Mouse (Mus musculus): ENCODE measurements at regions not wholly inside any gene's neighbourhood (a gene's known extent, or its start where the extent isn't known, plus 50 kb on each side); places are given as distances from the start of the nearest gene placed in this dataset.

DNA sequence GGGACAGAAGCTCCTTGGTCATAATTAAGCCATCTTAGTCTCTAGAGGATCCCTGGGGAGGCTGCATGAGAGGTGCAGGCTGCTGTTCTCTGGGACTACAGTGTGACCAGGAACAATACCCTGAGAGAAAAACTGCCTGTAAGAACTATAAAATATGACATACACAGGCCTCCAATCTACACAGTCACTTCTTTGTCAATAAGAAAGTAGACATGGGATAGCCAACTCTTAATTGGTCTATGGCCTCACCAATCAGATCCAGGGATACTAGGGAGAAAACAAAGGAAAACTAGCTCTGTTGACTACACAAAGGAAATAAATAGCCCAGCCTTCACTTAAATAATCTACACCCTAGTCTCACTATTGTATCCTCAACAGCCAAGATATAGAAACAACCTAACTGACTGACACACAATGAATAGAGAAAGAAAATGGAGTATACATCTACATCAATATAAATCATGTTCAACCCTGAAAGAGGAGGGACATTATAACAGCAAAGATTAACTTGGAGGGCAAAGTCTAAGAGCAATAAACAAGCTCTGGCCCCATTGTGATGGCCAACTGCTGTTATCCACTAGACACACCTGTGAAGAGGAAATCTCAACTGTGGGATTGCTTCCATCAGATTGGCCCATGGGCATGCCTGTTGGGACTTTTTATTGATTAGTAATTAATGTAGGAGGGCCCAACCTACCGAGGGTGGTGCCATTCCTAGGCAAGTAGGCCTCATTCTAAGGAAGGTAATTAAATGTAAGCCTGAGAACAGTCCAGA, 166.6 kb upstream of the Mgmt start:
- Histone ChIP-seq H3K4me2 (ENCODE audit: low read depth) (no peak overlapping the region), H3K79me2 (ENCODE audit: control insufficient read depth, insufficient read depth) (no peaks in the 10 kb centered on the region), H3K36me3 (ENCODE audit: control insufficient read depth, insufficient read depth) (no peaks in the 10 kb centered on the region), H3ac (ENCODE audit: control insufficient read depth, insufficient read length) (no peak overlapping the region), H3K4me3 (no peak overlapping the region), H3K27me3 (ENCODE audit: control insufficient read depth, insufficient read depth, insufficient read length) (no peaks in the 10 kb centered on the region)
- TF ChIP-seq SRF (IDR thresholded peaks at IDR 0.05; ENCODE audit: control insufficient read depth, insufficient read length, low read depth), result no peak
- TF ChIP-seq REST (IDR thresholded peaks at IDR 0.05; ENCODE audit: insufficient read depth, insufficient read length), result no peak
- TF ChIP-seq MYOG (IDR thresholded peaks at IDR 0.05; ENCODE audit: control insufficient read depth in 1 of 3, insufficient read depth in 1 of 3, insufficient read length in 2 of 3, low read depth in 2 of 3), result no peak
- TF ChIP-seq MYOD1 (IDR thresholded peaks at IDR 0.05; ENCODE audit: control insufficient read depth in 1 of 3, insufficient read length in 2 of 3, low read depth in 2 of 3), result no peak
- no peak for TF ChIP-seq USF1 (IDR thresholded peaks at IDR 0.05; ENCODE audit: low read depth)
- TF ChIP-seq TCF12 (IDR thresholded peaks at IDR 0.05; ENCODE audit: insufficient read depth, poor library complexity, severe bottlenecking), result no peak
- no peak for TF ChIP-seq POLR2AphosphoS2 (IDR thresholded peaks at IDR 0.05; ENCODE audit: insufficient read length, low read depth)
- TF ChIP-seq TCF3 (IDR thresholded peaks at IDR 0.05; ENCODE audit: insufficient read length, low read depth), result no peak
- no peak for TF ChIP-seq CEBPB (IDR thresholded peaks at IDR 0.05; ENCODE audit: insufficient read depth, poor library complexity, severe bottlenecking)
- no peak for TF ChIP-seq POLR2A (IDR thresholded peaks at IDR 0.05; ENCODE audit: insufficient read length, low read depth)
- no peak for TF ChIP-seq E2F4 (IDR thresholded peaks at IDR 0.05; ENCODE audit: insufficient read depth)
- no peak for TF ChIP-seq MAX (IDR thresholded peaks at IDR 0.05; ENCODE audit: low read depth)

DNA sequence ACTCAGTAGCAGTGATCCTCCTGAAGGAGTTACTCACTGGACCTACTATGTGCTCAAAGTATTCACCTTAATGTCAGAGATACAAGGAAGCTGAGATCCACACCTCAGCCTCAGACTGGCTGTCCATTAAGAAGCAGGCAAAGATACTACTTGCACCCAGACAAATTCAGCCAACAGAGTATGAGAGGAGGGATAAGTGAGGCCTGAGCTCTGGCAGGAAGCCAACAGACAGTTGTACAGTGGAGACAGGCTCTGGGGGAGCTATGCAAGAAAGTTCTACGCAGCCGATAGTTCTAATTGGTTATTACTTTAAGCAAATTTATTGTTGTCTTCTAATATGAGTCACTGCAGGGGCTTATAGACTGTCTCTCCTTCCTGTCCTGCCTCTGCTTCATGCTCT, 152.2 kb upstream of the Mgmt start:
- no peaks in the 10 kb centered on the region for H3K79me2 ChIP-seq (ENCODE audit: control insufficient read depth, insufficient read depth)
- H3K27me3 ChIP-seq (ENCODE audit: control insufficient read depth, insufficient read depth, insufficient read length), result no peaks in the 10 kb centered on the region
- no peaks in the 10 kb centered on the region for H3K36me3 ChIP-seq (ENCODE audit: control insufficient read depth, insufficient read depth)
- H3K4me3 ChIP-seq, result no peak overlapping the region
- no peak overlapping the region for H3K4me2 ChIP-seq (ENCODE audit: low read depth)
- no peak for TF ChIP-seq CEBPB (IDR thresholded peaks at IDR 0.05; ENCODE audit: insufficient read depth, poor library complexity, severe bottlenecking)
- no peak for TF ChIP-seq REST (IDR thresholded peaks at IDR 0.05; ENCODE audit: insufficient read depth, insufficient read length)
- TF ChIP-seq POLR2AphosphoS2 (IDR thresholded peaks at IDR 0.05; ENCODE audit: insufficient read length, low read depth), result no peak
- no peak for TF ChIP-seq USF1 (IDR thresholded peaks at IDR 0.05; ENCODE audit: low read depth)
- TF ChIP-seq E2F4 (IDR thresholded peaks at IDR 0.05; ENCODE audit: insufficient read depth), result no peak
- TF ChIP-seq MYOG (IDR thresholded peaks at IDR 0.05; ENCODE audit: control insufficient read depth in 1 of 3, insufficient read depth in 1 of 3, insufficient read length in 2 of 3, low read depth in 2 of 3), result no peak
- TF ChIP-seq SRF (IDR thresholded peaks at IDR 0.05; ENCODE audit: control insufficient read depth, insufficient read length, low read depth), result no peak
- no peak for TF ChIP-seq TCF3 (IDR thresholded peaks at IDR 0.05; ENCODE audit: insufficient read length, low read depth)
- no peak for TF ChIP-seq POLR2A (IDR thresholded peaks at IDR 0.05; ENCODE audit: insufficient read length, low read depth)
- no peak for TF ChIP-seq TCF12 (IDR thresholded peaks at IDR 0.05; ENCODE audit: insufficient read depth, poor library complexity, severe bottlenecking)
- no peak for TF ChIP-seq MAX (IDR thresholded peaks at IDR 0.05; ENCODE audit: low read depth)
- no peak for TF ChIP-seq MYOD1 (IDR thresholded peaks at IDR 0.05; ENCODE audit: control insufficient read depth in 1 of 3, insufficient read length in 2 of 3, low read depth in 2 of 3)
- no peak overlapping the region for H3ac ChIP-seq (ENCODE audit: control insufficient read depth, insufficient read length)

DNA sequence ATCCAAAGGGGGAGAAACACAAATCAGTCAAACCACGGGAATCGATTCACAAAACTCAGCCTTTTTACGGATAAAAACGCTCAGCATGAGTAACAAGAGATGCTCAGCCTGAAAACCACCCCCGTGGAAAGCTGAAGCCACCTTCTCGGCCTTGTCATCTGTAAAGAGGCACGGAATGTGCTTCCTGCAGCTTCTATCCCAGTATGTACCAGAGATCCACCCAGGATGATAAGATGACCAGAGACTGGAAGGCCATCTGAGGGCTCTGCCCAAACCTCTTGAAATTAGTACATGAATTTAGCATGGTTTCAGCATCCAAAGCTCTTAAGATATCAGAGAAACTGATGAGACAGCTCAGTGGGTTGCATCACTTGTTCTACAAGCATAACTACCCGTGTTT, 149.0 kb upstream of the Mgmt start:
- no peak for TF ChIP-seq CEBPB (IDR thresholded peaks at IDR 0.05; ENCODE audit: insufficient read depth, poor library complexity, severe bottlenecking)
- no peak for TF ChIP-seq MYOG (IDR thresholded peaks at IDR 0.05; ENCODE audit: control insufficient read depth in 1 of 3, insufficient read depth in 1 of 3, insufficient read length in 2 of 3, low read depth in 2 of 3)
- TF ChIP-seq POLR2AphosphoS2 (IDR thresholded peaks at IDR 0.05; ENCODE audit: insufficient read length, low read depth), result no peak
- no peak for TF ChIP-seq TCF3 (IDR thresholded peaks at IDR 0.05; ENCODE audit: insufficient read length, low read depth)
- no peak for TF ChIP-seq MYOD1 (IDR thresholded peaks at IDR 0.05; ENCODE audit: control insufficient read depth in 1 of 3, insufficient read length in 2 of 3, low read depth in 2 of 3)
- Histone ChIP-seq H3K4me2 (ENCODE audit: low read depth) (no peak overlapping the region), H3K27me3 (ENCODE audit: control insufficient read depth, insufficient read depth, insufficient read length) (no peaks in the 10 kb centered on the region), H3K36me3 (ENCODE audit: control insufficient read depth, insufficient read depth) (no peaks in the 10 kb centered on the region), H3ac (ENCODE audit: control insufficient read depth, insufficient read length) (no peak overlapping the region), H3K4me3 (no peak overlapping the region), H3K79me2 (ENCODE audit: control insufficient read depth, insufficient read depth) (no peaks in the 10 kb centered on the region)

DNA sequence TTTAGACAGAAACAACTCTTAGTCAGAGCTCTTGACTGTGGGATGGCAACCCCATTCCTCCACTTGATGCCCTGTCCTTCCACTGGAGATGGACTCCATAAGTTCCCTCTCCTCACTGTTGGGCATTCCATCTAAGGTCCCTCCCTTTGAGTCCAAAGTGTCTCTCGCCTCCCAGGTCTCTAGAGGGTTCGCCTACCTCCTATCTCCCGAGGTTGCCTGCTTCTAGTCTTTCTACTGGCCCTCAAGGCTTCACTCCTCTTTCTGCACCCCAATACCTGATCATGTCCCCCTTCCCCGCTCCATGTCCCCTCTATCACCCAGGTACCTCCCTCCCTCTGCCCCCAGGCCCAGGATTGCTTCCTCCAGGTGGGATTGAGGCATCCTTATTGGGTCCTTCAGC, 142.9 kb upstream of the Mgmt start:
- Histone ChIP-seq H3K79me2 (ENCODE audit: control insufficient read depth, insufficient read depth) (no peaks in the 10 kb centered on the region), H3K27me3 (ENCODE audit: control insufficient read depth, insufficient read depth, insufficient read length) (no peaks in the 10 kb centered on the region), H3K4me3 (no peak overlapping the region), H3K36me3 (ENCODE audit: control insufficient read depth, insufficient read depth) (no peaks in the 10 kb centered on the region), H3ac (ENCODE audit: control insufficient read depth, insufficient read length) (no peak overlapping the region), H3K4me2 (ENCODE audit: low read depth) (no peak overlapping the region)
- no peak for TF ChIP-seq USF1 (IDR thresholded peaks at IDR 0.05; ENCODE audit: low read depth)
- TF ChIP-seq TCF3 (IDR thresholded peaks at IDR 0.05; ENCODE audit: insufficient read length, low read depth), result no peak
- no peak for TF ChIP-seq E2F4 (IDR thresholded peaks at IDR 0.05; ENCODE audit: insufficient read depth)
- no peak for TF ChIP-seq POLR2AphosphoS2 (IDR thresholded peaks at IDR 0.05; ENCODE audit: insufficient read length, low read depth)
- TF ChIP-seq TCF12 (IDR thresholded peaks at IDR 0.05; ENCODE audit: insufficient read depth, poor library complexity, severe bottlenecking), result no peak
- no peak for TF ChIP-seq REST (IDR thresholded peaks at IDR 0.05; ENCODE audit: insufficient read depth, insufficient read length)
- no peak for TF ChIP-seq POLR2A (IDR thresholded peaks at IDR 0.05; ENCODE audit: insufficient read length, low read depth)
- no peak for TF ChIP-seq MYOG (IDR thresholded peaks at IDR 0.05; ENCODE audit: control insufficient read depth in 1 of 3, insufficient read depth in 1 of 3, insufficient read length in 2 of 3, low read depth in 2 of 3)
- TF ChIP-seq CEBPB (IDR thresholded peaks at IDR 0.05; ENCODE audit: insufficient read depth, poor library complexity, severe bottlenecking), result no peak
- TF ChIP-seq SRF (IDR thresholded peaks at IDR 0.05; ENCODE audit: control insufficient read depth, insufficient read length, low read depth), result no peak
- no peak for TF ChIP-seq MAX (IDR thresholded peaks at IDR 0.05; ENCODE audit: low read depth)
- no peak for TF ChIP-seq MYOD1 (IDR thresholded peaks at IDR 0.05; ENCODE audit: control insufficient read depth in 1 of 3, insufficient read length in 2 of 3, low read depth in 2 of 3)

Measured in myocyte (in vitro differentiated cells).